Mouse (Mus musculus) 3T3-L1 (cell line): ENCODE results near the gene Krba1.

Experiments used
- DNase-seq: peaks from one replicate; pipeline ENCODE4 v3.0.0-alpha.2; 2015; ENCODE audit warnings: low read depth, low spot score

Krba1 gene

DNA sequence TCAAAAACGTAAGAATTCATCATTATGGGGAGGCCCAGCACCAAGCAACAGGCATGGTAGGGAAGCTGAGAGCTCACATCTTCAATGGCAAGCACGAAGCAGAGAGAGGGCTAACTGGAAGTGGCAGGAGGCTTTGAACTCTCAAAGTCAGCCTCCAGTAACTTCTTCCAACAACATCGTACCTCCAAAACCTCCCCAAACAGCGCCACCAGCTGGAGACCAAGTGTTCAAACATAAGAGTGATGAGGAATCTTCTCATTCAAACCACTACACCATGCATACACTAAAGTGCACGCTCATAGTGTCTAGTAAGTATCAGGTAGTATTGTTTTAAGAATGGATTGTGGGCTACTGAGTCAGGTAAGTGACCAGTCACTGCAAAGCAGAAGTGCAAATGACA is 28.7 kb downstream of the Krba1 start:
- DNase-seq: no peak

DNA sequence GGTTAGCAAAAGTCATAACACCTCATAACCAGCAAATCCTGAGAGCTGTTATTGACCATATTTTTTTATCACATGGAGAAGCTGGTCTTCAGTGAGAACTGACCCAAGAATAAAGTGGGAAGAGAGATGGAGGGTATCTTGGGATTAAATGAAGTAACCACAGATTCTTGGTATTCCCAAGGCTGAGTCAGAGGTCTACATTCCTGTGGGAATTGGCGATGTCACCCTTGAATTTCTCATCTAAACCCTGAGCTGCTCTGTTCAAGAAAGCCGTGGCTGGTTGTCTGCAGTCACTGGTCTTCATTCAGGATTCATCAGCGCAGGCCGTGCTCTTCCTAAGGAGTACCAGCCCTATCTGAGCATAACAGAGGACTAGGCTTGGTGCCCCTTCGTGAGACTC is 31.6 kb downstream of the Krba1 start:
- DNase-seq: peak; percentile 69

DNA sequence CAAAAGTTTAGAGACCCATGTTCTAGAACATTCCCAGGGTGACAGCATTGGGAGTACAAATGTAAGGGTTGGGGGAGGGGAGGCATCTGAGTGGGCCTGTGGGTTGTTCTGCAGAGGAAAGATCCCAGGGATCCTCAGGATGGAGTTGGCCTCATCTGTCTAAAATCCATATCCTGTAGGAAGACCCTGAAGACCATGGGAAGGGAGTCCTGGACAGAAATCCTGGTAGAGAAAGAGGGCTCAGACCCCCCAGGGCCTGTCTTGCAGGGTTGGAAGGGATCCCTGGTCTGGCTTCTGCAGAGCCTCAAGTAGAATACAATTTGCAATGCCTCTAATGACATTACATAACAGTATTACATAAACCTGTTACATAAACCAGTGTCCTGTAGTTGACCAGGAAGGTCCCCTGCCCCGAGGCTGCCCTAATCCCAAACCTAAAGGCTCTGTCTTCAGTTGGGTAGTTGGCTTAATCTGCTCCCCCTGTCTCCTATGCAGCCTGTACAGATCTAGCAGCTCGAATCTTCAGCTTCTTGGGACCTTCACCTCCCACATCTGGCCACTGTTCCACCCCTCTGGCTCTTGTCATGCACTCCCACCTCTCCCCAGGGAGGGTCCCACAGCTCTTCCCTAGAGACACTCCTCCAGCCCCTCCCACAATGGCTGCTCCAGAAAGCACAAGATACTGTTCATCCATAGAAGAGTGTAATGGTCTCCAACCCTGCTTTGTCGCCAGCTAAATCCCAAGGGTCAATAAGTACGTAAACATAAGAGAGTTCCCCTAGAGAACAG is 33.6 kb downstream of the Krba1 start:
- no peak for DNase-seq

DNA sequence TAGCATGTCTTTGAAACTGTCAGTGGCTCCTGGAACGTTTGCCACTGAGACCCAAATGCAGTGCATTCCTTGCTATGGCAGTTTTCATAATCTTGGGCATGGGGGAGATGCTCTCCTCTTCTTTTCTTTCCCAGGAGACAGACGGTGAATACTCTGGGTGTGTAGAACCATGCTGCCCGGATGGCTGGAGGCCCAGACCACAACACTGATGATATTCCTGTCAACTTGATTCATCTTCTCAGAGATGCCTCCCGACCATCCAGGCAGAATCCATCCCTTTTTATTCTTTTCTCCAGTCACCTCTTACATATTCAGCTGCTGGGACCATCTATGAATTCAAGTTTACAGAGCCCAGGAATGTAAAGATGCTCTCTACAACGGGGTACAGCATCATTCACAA is 35.4 kb downstream of the Krba1 start:
- no peak for DNase-seq

DNA sequence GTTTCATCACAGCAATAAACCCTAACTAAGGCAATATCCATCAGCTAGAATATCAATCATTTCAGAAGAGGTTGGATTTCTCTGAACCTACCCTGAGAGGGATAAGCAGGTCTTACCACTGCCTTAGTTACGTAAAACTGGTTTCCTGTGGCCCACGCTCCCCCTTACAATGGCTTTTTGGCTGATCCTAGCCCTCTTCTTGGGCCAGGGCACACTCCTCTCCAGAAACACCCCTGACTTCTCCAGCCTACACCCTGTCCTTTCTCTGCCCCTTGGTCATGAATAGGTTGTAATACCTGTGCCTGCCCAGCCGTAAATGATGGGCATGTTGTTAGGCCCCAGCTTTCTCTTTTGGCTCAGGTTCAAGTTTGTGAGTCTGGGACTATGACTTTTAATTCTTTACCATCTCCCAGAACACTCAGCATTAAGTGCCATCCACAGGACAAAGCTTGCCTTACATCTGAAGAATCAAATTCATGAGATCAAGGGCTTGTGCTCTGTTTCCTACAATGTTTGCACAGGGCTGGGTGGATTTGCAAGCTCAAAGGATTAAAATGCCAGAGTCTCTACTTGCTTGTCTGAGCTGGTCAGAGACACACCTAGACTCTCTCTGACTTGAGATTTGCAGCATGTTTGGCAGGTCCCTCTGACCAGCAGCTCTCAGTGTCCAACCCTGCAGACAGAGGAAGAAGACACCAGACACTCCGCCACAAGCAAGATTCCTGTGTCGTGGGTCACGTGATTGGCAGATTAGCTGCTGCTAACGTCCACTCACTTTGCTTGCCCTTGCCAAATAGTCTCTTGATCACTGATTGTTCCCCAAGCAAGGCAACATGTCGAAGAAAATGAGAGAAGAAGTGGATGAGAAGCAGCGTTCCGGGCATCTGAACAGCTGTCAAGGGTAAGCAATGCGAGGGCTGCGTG is 37.8 kb downstream of the Krba1 start:
- no peak for DNase-seq

DNA sequence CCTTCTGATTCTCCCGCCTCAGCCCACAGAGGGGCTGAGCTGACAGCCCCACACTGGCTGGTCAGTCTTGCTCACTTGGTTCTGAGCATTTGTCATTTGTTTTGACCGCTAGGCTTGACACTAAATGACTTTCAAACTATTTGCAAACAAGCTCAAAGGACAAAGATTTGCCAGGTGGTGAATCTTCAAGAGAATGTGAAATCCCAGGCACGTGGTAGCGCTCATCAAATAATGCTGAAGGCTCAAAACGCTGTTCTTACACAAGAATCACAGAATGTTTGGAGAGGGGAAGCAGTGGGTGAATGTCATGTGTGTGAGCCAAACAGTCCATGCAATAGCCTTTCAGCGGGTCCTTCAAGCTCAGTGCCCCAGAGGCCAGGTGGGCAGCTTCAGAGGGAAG is 39.3 kb downstream of the Krba1 start:
- no peak for DNase-seq

DNA sequence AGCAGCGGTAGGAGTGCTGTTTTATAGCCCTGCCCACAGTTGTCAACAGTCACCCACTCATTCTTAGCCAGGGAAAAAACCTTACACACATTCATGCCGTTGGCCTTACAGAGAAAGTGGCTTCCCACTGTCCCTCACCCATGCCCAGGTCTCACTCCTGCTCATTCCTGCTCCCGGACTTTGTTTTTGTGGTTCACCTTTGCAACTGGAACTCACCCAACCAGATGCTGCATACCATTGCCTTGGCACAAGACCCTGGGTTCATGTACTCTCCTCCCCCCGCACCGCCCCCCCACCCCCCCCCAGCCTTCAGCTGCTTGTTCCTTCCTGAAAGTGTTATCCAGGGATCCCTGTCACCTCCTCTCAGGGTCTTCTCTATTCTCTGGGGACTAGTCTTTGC is 39.7 kb downstream of the Krba1 start:
- no peak for DNase-seq

DNA sequence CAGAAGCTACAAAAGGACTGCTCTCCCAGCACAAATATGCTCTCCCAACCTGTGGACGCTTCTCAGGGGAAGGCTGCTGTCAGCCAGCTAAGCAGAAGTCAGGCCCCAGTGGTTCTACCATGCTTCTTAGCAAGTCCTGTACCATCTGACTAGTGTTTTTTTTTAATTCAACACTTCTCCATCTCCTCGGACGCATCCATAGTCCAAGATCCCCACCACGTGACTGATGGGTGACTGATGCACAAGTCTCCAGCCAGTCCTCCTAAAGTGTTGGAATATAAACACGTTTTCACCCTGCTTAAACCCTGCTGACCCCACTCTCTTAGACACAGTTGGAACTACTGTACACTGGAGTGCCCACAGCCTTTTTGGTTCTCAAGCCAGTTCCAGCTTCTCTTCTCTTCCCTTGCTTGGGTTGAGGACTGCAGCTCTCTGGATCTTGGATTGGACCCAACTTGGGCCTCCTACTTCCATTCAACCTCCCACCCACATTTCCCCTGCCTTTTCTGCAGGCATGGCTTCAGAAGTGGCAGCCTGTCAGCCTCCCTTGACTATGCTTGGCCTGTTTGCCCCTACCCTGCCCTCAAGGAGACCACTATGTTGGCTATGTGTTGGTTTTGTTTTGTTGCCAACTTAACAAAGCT is 40.4 kb downstream of the Krba1 start:
- no peak for DNase-seq

DNA sequence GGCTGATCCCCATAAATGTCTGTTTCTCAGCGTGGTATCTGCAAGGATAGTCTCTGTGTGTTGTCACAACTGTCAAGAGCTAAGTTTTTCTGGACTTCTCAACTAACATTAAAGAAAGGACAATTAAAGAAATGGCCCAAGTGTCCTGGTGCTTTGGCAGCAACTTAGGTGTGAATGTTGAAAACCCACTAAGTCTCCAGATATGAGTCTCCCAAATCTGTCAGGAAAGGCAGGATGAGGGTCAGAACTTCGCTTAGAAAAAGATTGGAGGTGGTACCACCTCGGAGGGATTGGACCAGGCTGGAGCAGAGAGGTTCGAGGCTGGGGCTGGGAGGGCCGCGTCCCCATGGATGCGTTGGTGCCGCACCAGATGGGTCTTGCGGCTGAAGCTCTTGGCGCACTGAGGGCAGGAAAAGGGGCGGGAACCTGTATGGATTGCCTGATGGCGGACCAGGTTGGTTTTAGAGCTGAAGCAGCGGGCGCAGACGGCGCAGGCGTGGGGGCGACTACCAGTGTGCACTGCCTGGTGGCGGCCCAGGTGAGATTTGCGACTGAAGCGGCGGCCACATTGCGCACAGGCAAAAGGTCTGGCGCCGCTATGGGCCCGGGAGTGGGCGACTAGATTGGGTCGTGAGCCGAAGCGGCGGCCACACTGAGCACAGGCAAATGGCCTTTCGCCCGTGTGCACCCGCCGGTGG is 42.4 kb downstream of the Krba1 start:
- no peak for DNase-seq

DNA sequence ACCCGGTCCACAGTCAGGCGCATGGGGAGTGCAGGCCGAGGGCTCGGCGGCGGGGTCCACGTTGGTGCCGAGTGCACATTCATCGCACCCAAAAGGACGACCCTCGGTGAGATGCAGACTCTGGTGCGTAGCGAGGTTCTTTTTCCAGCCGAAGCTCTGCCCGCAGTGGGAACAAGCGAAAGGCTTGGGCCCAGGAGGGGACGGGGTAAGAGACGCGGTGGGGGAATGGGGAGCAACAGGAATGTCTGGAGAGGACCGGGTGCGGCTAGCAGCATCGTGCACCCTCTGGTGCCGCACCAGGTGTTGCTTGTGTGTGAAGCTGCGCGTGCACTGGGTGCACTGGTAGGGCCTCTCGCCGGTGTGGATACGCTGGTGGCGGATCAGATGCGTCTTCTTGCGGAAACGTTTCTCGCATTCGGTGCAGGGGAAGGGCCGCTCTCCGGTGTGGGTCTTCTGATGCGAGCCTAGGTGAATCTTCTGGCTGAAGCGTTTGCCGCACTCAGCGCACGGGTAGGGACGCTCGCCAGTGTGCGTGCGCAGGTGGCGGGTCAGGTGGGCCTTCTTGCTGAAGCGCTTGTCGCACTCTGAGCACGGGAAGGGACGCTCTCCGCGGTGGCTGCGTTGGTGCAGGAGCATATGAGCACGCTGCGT is 43.2 kb downstream of the Krba1 start:
- DNase-seq: no peak

DNA sequence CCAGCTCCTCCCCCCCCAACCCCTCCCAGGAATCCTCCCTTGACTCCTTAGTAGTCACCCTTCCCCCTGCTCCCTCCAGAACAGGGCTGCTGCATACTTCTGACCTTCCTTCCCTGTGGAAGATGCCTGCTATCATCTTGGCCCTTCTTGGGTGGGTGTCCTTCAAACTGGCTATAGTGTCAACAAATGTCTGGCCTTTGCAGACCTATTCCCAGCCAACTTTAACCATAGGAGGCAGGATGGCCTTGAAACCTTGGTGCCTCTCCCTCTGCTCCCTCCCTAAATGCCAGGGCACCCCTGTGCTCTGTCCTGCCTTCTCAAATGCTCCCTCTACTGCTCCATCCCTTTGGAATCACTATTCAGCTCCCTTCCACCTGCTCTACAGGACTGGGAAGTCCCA is 44.3 kb downstream of the Krba1 start:
- DNase-seq: no peak

DNA sequence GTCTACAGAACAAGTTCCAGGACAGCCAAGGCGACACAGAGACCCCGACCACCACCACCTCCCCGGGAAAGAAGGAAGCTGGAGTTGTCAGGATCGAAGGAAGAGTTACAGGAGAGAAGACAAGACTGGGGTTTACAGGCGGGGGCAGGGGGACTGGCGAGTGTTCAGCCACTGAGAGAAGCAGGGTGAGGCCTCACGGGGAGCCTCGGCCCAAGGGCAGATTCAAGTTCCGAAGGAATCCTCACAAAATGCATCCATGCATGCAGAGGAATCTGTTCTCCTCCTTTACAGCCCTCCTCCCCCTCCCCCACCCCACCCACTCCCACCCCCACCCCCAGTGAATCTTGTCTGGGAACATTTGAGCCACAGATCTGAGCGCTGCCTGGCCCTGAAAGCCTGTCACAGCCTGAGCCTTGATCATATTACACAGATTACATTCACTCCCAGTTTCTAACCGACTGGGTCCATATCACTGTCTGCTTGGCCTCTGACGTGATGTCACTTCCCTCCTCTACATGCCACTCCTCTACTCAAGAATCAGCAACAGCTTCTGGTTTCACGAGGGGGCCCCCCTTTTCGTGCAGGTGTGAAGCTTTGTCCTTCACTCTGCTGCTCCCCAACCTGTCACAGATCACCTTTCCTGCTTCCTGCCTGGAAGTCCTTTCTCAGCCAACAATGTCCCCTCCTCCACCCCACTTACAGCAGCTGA is 45.1 kb downstream of the Krba1 start:
- DNase-seq: no peak

DNA sequence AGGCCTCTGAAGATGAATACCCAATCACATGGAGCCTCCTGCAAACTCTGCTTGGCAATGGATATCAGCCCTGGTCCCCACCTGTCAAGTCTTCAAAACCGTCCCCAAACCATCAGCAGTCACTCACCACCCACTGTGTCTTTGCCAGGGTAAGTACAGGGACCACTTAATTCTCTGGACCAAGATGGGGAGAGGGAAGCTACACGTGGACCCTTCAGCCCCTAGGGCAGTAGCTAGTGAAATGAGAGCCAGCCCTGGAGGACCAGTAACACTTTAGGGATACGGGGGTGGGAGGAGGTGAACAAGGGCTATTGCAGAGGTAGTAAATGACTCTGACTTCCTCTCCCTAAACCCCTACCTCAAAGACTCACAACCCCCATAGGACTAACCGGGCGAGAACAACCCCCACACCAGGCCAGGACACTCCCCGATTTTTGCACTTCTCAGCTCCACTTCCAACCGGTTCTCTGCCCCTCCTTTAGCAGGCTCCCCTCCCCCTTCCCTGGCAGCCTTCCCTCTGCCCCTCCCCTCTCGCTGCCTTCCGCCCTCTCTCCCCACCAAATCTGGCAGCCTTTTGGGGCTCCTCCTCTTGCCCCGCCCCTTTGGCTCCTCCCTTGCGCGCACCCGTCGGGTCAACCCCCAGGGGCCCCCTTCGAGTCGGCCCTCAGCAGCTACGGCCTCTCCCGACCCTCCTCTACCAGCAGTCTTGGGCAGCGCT is 48.4 kb downstream of the Krba1 start:
- DNase-seq: peak; percentile 68

DNA sequence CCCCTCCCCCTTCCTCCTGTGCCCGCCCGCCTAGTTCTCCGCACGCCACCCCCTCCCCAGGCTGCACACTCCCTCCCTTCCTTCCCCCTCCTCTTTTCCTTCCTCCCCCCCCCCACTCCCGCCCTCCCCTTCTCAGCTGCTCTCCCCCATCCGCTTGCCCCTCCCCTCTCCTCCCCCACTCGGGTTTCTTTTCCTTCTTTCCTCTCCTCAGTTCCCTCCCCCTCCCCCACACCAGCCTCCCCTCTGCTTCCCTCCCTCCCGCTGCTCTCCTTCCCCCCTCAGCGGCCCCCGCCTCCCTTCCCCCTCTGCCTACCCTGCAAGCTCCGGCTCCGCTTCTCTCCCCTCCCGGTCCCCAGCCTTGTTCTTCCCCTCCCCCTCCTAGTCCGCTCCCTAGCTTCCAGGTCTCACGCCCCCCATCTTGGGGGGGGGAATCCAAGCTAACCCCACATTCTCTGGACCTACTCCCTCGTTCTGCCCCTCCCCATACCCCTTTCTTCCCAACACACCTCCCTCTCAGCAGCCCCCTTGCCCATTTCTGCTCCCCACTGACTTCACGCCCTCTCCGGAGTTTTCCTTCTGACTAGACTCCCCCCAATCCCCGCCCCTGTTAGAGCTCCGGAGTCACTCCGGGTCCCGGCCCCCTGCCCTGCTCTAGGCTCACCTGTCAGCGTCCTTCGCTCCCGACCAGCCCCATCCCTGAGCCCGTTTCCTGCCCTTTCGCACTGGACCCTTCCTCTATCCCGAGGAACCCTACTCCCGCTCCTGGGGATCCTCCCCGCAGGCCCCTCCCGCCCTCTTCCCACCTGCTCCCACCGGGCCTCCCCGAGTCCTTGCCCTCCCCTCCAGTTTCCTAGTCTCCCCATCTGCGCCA is 49.2 kb downstream of the Krba1 start:
- DNase-seq: peak; percentile 50

DNA sequence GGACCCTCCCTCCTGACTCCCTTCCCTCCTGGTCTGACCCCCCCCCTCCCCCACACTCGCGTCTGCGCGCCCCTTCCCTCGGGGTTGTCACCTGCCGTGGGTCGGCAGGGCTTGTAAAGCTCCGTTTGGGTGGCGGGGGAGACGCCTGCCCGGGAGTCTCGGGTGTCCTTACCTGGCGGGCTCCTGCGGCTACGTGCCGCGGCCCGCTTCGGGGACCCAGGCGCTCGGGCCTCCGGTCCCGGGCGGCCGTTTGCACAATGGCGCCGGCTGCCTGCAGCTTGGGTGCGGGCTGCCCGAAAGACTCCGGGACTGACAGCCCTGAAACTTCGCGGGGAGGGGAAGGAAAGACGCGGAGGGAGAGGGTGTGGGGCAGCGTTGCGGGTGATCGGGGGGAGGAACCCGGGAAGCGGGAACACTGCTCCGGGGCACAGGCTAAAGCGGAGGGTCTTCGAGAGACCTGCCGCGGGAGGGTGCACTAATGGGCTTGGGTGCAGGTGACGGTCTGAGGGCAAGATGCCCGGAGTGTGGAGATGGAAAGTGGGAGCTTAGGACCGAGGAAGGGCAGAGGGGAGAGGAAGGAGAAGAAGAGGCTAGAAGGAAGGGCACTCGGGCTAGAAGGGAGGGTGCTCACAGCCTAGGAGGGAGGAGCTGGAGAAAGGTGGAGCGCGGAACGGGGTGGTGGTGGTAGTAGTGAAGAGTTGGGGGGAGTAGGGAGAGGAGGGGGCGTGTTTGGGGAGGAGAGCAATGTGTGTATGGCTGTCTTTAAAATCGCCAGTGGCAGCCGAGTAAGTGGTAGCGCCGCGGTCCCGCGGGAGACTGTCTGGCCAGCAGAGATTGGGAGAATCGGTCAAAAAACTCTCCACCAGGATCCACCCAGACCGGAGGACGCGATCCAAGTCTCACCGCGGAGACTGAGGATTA is 50.1 kb downstream of the Krba1 start, which contains the start of gene Zfp467:
Gene Zfp467 (minus strand): TSS at position 645 of the 921 bp plus-strand sequence.
- DNase-seq: no peak

DNA sequence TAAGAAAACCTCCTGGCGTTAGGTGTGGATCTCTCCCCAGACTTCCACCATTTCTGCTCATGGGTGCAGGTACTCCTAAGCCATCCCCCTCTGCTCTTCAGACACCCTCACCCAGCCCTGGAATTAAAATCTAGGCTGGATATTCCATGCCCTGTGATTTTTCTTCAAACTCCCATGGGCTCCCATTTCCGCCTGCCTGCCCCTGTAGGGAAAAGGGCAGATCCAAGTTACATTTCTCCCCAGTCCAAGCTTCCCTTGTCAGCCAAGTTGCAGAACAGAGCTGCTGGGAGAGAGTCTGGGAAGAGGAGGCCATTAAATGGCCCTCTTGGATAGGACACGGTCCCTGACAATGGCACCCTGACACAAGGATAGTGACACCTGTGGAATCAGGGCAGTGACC is 50.9 kb downstream of the Krba1 start:
- no peak for DNase-seq

DNA sequence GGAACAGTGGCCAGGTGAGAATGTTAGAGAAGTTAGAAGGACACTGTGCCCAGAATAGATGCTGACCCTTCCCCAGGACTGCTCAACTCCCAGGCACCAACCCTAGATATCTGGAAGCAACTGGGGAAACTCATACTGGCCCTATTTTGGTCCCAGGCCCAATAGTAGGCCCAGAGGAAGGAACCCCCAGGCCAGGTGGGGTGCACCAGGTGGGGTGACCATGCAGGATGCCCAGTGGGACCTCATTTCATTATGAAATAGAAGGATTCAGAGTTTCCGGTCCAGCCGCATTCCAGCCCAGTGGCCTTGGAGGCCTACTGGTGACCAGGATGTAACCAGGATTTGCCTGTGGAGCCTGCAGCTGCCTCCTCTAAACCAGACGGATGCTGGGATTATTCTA is 51.5 kb downstream of the Krba1 start:
- no peak for DNase-seq

DNA sequence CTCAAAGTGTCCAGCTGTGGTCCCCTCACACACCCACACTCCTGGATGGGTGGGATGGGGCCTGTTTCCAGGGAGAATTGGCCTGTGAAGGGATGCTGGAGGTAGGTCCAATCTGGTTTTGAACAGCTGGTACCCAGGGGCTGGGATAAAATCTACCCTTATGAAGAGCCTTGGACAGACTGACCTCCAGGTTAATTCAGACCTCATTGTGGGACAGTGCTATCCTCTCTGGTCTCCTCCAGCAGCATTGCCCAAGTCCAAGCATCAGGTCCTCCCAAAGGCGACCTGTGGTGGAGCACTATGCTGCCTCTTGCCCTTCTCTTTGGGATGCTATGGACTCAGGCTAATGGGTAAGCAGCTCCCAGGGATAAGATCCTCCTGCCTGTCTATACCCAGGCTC is 52.5 kb downstream of the Krba1 start, which contains the start of gene Sspo:
Gene Sspo (plus strand): TSS at position 301 of the 400 bp plus-strand sequence.
- no peak for DNase-seq
